Mouse (Mus musculus): ENCODE measurements at regions not wholly inside any gene's neighbourhood (a gene's known extent, or its start where the extent isn't known, plus 50 kb on each side); places are given as distances from the start of the nearest gene placed in this dataset.
A peak's percentile ranks its signal among the peaks of the same experiment; 100 is the strongest.

DNA sequence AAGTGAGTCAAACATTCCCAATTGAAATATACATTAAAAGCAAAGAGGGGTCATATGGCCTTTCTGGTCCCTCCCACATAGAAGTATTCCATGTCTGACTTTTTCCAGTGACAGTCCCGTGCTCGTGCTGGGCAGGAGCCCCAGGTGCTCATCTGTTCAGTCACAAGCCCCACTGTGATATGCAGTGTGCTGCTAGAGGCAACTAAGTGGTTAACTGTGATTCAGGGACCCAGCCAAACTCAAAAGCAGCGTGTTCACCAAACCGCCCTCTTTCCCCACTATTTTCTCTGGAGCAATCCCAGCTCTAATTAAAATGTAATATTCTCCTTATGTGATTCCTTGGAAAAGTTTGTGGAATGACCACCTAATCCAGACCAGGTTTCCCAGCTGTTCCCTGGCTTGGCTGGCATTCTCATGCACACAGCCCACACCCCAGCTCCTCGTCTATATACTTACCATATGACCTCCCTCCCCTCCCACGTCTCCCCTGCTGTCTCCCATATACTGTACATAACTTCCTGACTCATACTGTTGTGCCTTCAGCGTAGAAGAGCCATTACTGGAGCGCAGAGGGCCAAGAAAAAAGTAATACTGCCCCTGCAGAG lies 203.6 kb downstream of the Mtx2 start:
- Histone ChIP-seq H3K27me3 (ENCODE audit: control insufficient read depth, insufficient read depth, low read length) (no peaks in the 10 kb centered on the region), H3K9me3 (ENCODE audit: control insufficient read depth, low read length) (no peaks in the 10 kb centered on the region), H3K4me1 (ENCODE audit: control insufficient read depth, insufficient read depth, low read length) (peaks cover 7% of the 10 kb centered on the region), H3K27ac (ENCODE audit: low read depth, low read length) (no peak overlapping the region), H3K9ac (ENCODE audit: low read depth, low read length) (no peak overlapping the region), H3K36me3 (ENCODE audit: control insufficient read depth, insufficient read depth, low read length) (no peaks in the 10 kb centered on the region), H3K4me2 (replicated peaks; ENCODE audit: low read depth, low read length) (no peak overlapping the region), H3K4me3 (ENCODE audit: low read length) (no peak overlapping the region)
- WGBS: 32% methylated on average over 8 of the region's 8 CpGs
- ATAC-seq (ENCODE audit: low FRiP score, low TSS enrichment): 0 out of 2 replicates have a peak, but pooled peaks have one; percentile 46

DNA sequence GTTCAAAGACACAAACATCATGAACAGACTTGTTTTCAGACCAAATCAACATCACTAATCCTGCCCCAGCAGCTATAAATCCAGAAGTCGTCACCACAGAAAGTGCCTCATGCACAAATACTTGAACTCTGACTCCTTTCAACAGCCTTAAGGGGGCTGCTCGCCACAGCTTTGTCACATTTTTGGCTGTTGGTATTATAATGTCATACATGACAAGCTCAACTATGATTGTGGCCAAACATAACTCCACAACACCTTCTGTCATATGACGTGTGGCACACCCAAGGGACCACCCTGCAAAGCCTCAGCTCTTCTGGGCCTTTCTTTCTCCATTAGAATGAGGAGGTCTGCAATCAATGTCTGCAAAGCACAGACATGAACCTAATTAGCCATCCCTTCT lies 209.1 kb downstream of the Mtx2 start:
- no peak overlapping the region for H3K9ac ChIP-seq (ENCODE audit: low read depth, low read length)
- ATAC-seq (ENCODE audit: low FRiP score, low TSS enrichment): no peak
- no peaks in the 10 kb centered on the region; the same call in 1 of the 2 replicates for H3K27me3 ChIP-seq (ENCODE audit: control insufficient read depth, insufficient read depth, low read length)
- H3K9me3 ChIP-seq (ENCODE audit: control insufficient read depth, low read length): no peaks in the 10 kb centered on the region
- no peaks in the 10 kb centered on the region for H3K36me3 ChIP-seq (ENCODE audit: control insufficient read depth, insufficient read depth, low read length)
- 52% methylated on average over 3 of the region's 3 CpGs for WGBS
- no peak overlapping the region for H3K4me3 ChIP-seq (ENCODE audit: low read length)
- no peak overlapping the region for H3K27ac ChIP-seq (ENCODE audit: low read depth, low read length)
- no peak overlapping the region for H3K4me2 ChIP-seq (replicated peaks; ENCODE audit: low read depth, low read length)
- H3K4me1 ChIP-seq (ENCODE audit: control insufficient read depth, insufficient read depth, low read length): peaks cover 5% of the 10 kb centered on the region; the same call in 1 of the 2 replicates

DNA sequence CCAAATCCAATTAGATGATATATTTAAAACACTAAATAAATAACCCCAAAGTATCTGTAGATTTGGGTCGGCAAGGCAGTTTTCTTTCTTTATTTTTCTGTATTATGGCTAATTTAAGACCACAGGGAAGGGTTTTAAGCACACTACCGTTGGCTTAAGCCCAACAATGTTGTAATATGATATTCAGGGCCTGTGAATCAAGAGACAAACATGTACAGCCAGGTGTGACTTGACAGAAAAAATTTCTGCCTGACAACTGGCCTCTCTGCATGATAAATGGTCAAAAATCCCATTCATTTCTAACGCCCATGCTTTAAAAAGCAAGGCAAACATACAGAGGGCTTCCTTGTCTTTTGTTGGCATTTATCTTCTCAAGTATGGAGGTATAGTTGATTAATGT lies 213.5 kb downstream of the Mtx2 start:
- no peak overlapping the region for H3K9ac ChIP-seq (ENCODE audit: low read depth, low read length)
- peaks cover 4% of the 10 kb centered on the region; the same call in 1 of the 2 replicates for H3K4me1 ChIP-seq (ENCODE audit: control insufficient read depth, insufficient read depth, low read length)
- H3K4me2 ChIP-seq (replicated peaks; ENCODE audit: low read depth, low read length): no peak overlapping the region
- ATAC-seq (ENCODE audit: low FRiP score, low TSS enrichment): no peak
- WGBS: 45% methylated on average over 3 of the region's 3 CpGs
- no peaks in the 10 kb centered on the region for H3K36me3 ChIP-seq (ENCODE audit: control insufficient read depth, insufficient read depth, low read length)
- no peak overlapping the region for H3K27ac ChIP-seq (ENCODE audit: low read depth, low read length)
- H3K4me3 ChIP-seq (ENCODE audit: low read length): no peak overlapping the region
- H3K27me3 ChIP-seq (ENCODE audit: control insufficient read depth, insufficient read depth, low read length): no peaks in the 10 kb centered on the region; the same call in 1 of the 2 replicates
- H3K9me3 ChIP-seq (ENCODE audit: control insufficient read depth, low read length): no peaks in the 10 kb centered on the region

DNA sequence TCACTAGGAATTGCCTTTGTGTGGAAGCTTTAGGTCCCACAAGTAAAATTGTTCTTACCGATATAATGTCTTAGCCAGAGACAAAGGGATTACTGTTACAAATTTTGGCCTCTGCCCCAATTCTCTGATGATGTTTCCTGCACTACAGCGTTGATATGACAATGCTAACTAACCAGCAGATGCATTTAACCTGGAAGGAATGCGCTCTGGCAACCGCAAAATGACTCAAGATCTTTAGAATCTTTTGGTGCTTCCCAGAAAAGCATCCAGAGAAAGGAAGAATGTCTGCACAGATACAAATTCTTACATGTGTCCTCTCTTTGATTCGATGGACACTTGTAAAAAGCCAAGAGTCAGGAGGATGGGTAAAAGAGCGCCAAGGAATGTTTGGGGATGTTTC lies 221.3 kb downstream of the Mtx2 start:
- no peak for ATAC-seq (ENCODE audit: low FRiP score, low TSS enrichment)
- H3K4me1 ChIP-seq (ENCODE audit: control insufficient read depth, insufficient read depth, low read length): no peaks in the 10 kb centered on the region
- H3K27me3 ChIP-seq (ENCODE audit: control insufficient read depth, insufficient read depth, low read length): no peaks in the 10 kb centered on the region
- H3K9ac ChIP-seq (ENCODE audit: low read depth, low read length): no peak overlapping the region
- H3K4me3 ChIP-seq (ENCODE audit: low read length): no peak overlapping the region
- H3K9me3 ChIP-seq (ENCODE audit: control insufficient read depth, low read length): no peaks in the 10 kb centered on the region
- WGBS: 85% methylated on average over 6 of the region's 6 CpGs
- H3K4me2 ChIP-seq (replicated peaks; ENCODE audit: low read depth, low read length): no peak overlapping the region
- no peaks in the 10 kb centered on the region for H3K36me3 ChIP-seq (ENCODE audit: control insufficient read depth, insufficient read depth, low read length)
- no peak overlapping the region for H3K27ac ChIP-seq (ENCODE audit: low read depth, low read length)

DNA sequence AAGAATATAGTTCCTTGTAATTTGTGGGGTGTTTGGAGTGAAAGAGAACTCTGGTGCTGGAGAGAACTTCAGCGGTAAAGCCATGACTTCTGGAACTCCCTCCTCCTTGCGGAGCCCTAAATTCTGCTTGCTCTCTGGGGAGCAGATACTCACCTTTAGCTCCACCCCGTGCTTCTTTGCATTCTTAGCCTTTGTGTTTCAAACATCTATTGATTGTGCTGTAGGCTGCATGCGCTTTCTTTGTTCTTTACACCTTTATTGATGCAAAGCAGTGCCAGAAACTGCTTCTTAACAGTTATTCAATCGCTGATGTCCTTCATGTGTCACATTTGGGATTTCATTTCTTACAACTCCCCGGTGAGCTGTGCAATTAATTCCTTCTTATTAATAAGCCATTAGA lies 222.5 kb downstream of the Mtx2 start:
- no peak for ATAC-seq (ENCODE audit: low FRiP score, low TSS enrichment)
- 45% methylated on average over 6 of the region's 6 CpGs for WGBS

DNA sequence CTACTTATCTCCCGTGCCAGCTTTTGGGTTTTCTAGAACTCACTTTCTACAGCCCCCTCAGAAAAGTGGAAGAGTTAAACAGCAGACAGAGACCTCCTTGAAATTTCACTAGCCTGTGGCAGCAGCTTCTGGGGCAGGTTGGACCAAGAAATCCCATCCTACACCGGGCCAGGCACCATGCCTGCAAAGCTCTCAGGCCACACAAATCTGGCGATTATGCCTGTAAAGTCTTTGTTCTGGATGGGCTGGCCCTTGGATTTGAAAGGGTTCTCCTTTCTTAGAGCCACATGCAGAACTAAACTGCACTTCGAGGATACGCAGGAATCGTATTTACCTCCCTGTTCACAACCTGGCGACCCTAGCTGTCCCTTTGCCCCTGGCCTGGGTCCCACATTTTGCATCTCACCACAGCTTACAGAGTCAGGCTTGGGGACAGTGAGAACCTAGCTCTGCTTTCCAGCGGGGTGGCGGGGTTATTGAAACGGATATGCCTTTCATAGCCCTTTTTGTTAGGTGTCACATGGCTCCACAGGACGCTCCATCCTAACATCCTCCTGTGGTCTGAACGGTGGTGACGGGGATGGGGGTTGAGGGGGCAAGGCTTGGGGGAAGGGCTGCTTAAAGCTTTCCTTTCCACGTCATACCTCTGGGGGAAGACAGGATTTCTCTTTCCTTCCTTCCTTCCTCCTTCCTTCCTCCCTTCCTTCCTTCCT lies 229.0 kb downstream of the Mtx2 start:
- peak; percentile 80 for ATAC-seq (ENCODE audit: low FRiP score, low TSS enrichment)
- Histone ChIP-seq H3K4me1 (ENCODE audit: control insufficient read depth, insufficient read depth, low read length) (0 out of 2 replicates have a peak, but pooled peaks cover 7% of the 10 kb centered on the region), H3K9ac (ENCODE audit: low read depth, low read length) (peak overlapping the region; percentile 40; the same call in 1 of the 2 replicates), H3K4me3 (ENCODE audit: low read length) (peak overlapping the region; percentile 36), H3K27ac (ENCODE audit: low read depth, low read length) (no peak overlapping the region), H3K27me3 (ENCODE audit: control insufficient read depth, insufficient read depth, low read length) (no peaks in the 10 kb centered on the region; the same call in 1 of the 2 replicates), H3K9me3 (ENCODE audit: control insufficient read depth, low read length) (no peaks in the 10 kb centered on the region), H3K36me3 (ENCODE audit: control insufficient read depth, insufficient read depth, low read length) (no peaks in the 10 kb centered on the region), H3K4me2 (replicated peaks; ENCODE audit: low read depth, low read length) (peak overlapping the region; percentile 61)
- 23% methylated on average over 14 of the region's 14 CpGs for WGBS

More for the DNA sequence above, 222.5 kb downstream of the Mtx2 start:
- no peak overlapping the region for H3K9ac ChIP-seq (ENCODE audit: low read depth, low read length)
- H3K4me2 ChIP-seq (replicated peaks; ENCODE audit: low read depth, low read length): no peak overlapping the region
- no peak overlapping the region for H3K4me3 ChIP-seq (ENCODE audit: low read length)
- no peaks in the 10 kb centered on the region for H3K4me1 ChIP-seq (ENCODE audit: control insufficient read depth, insufficient read depth, low read length)
- H3K27ac ChIP-seq (ENCODE audit: low read depth, low read length): no peak overlapping the region
- H3K27me3 ChIP-seq (ENCODE audit: control insufficient read depth, insufficient read depth, low read length): no peaks in the 10 kb centered on the region
- no peaks in the 10 kb centered on the region for H3K36me3 ChIP-seq (ENCODE audit: control insufficient read depth, insufficient read depth, low read length)
- no peaks in the 10 kb centered on the region for H3K9me3 ChIP-seq (ENCODE audit: control insufficient read depth, low read length)

DNA sequence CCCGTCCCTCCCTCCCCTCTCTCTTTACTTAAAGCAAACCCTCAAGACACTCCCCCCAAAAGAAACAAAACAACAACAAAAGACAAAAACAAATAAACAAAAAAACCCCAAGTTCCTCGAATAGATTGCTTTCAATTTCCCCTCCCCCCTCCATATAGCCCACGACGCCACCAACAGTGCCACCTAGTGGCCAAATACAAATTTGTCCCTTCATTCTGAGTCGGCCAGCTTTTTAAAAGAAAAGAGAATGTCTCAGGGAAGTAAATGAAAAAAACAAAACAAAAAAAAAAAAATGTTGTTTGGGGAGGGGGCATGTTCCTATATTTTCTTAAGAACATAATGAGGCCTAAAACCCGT lies 229.6 kb downstream of the Mtx2 start:
- WGBS: 1% methylated on average over 6 of the region's 6 CpGs
- H3K4me2 ChIP-seq (replicated peaks; ENCODE audit: low read depth, low read length): peak overlapping the region; percentile 61
- H3K27ac ChIP-seq (ENCODE audit: low read depth, low read length): no peak overlapping the region
- H3K4me3 ChIP-seq (ENCODE audit: low read length): peak overlapping the region; percentile 36
- peak; percentile 25; the same call in 1 of the 2 replicates for ATAC-seq (ENCODE audit: low FRiP score, low TSS enrichment)
- 0 out of 2 replicates have a peak, but pooled peaks cover 9% of the 10 kb centered on the region for H3K4me1 ChIP-seq (ENCODE audit: control insufficient read depth, insufficient read depth, low read length)
- H3K9ac ChIP-seq (ENCODE audit: low read depth, low read length): peak overlapping the region; percentile 40; the same call in 1 of the 2 replicates
- no peaks in the 10 kb centered on the region; the same call in 1 of the 2 replicates for H3K27me3 ChIP-seq (ENCODE audit: control insufficient read depth, insufficient read depth, low read length)
- no peaks in the 10 kb centered on the region for H3K36me3 ChIP-seq (ENCODE audit: control insufficient read depth, insufficient read depth, low read length)
- H3K9me3 ChIP-seq (ENCODE audit: control insufficient read depth, low read length): no peaks in the 10 kb centered on the region

DNA sequence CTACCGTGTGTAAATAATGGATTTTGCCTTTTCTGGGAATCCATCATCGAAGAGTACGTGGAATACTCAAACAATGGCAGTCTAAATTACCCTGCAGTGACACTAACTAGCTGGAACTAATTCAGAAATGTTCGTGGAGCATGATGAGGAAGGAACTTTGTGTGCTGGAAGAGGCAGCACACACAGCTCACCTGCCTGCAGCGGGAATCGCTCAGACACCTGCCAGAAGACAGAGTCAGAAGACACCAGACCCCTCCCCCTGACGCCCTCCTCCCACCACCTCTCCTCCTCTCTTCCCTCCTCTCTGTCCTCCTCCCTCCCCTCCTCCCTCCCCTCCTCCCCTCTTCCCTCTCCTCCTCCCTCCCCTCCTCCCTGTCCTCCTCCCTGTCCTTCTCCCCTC lies 235.4 kb downstream of the Mtx2 start:
- Histone ChIP-seq H3K36me3 (ENCODE audit: control insufficient read depth, insufficient read depth, low read length) (no peaks in the 10 kb centered on the region), H3K9me3 (ENCODE audit: control insufficient read depth, low read length) (no peaks in the 10 kb centered on the region), H3K4me1 (ENCODE audit: control insufficient read depth, insufficient read depth, low read length) (peaks cover 45% of the 10 kb centered on the region), H3K9ac (ENCODE audit: low read depth, low read length) (no peak overlapping the region), H3K27ac (ENCODE audit: low read depth, low read length) (no peak overlapping the region), H3K4me3 (ENCODE audit: low read length) (no peak overlapping the region), H3K4me2 (replicated peaks; ENCODE audit: low read depth, low read length) (no peak overlapping the region), H3K27me3 (ENCODE audit: control insufficient read depth, insufficient read depth, low read length) (no peaks in the 10 kb centered on the region; the same call in none of the 2 replicates)
- no peak; the same call in 1 of the 2 replicates for ATAC-seq (ENCODE audit: low FRiP score, low TSS enrichment)
- WGBS: 26% methylated on average over 6 of the region's 7 CpGs
